Mouse (Mus musculus) heart, postnatal 10 days (tissue): ENCODE results near the gene Hoxc4. TPM values are rescaled to one million over a fixed set of nuclear protein-coding genes. Genes with fewer than 3 reads are reported as not detected.
A peak's percentile ranks its signal among the peaks of the same experiment; 100 is the strongest.

Source experiments
- DNase-seq, 2 experiments: peaks; one replicate each; pipeline ENCODE4 v3.0.0; 2021
- intact Hi-C: fragments of 180-260 bp; cut with DNase I; formaldehyde crosslinking; loops from one replicate; pipeline ENCODE4 v1.15.1; 2025
- total RNA-seq, 2 experiments: library from RNA; stranded (reverse); gene quantifications; 2 replicates each; pipeline ENCODE4 v1.2.3; 2021

Gene Hoxc4
- total RNA-seq, 2 experiments from 2014 or later, result 0.24 TPM; not detected in 1

- no peak for DNase-seq
- intact Hi-C loops, result loop anchor here (5.0 kb wide), 1 partner anchor 123 kb away; no protein-coding TSS in a partner anchor
Measured at GRCm38 (mm10) chr15:103009265-103010111, 9.2 kb upstream of the Hoxc4 start.

GRCm38 (mm10) chr15:103010112-103010846 is 8.5 kb upstream of the Hoxc4 start:
- intact Hi-C loops, result loop anchor here (5.0 kb wide), 1 partner anchor 122 kb away; no protein-coding TSS in a partner anchor
- no peak for DNase-seq

GRCm38 (mm10) chr15:103010847-103011555 is 7.7 kb upstream of the Hoxc4 start:
- intact Hi-C loops, result loop anchor here (5.0 kb wide), 1 partner anchor 121 kb away; no protein-coding TSS in a partner anchor
- no peak for DNase-seq

- intact Hi-C loops, result loop anchor here (2.0 to 5.0 kb wide), 2 partner anchors 120 to 153 kb away; no protein-coding TSS in a partner anchor
- no peak for DNase-seq
Measured at GRCm38 (mm10) chr15:103011928-103012486, 6.7 kb upstream of the Hoxc4 start.

- DNase-seq, result peak; percentile 34 to 61
- intact Hi-C loops, result loop anchor here (2.0 to 5.0 kb wide), 2 partner anchors 119 to 151 kb away; no protein-coding TSS in a partner anchor
Measured at GRCm38 (mm10) chr15:103013238-103013984, 5.3 kb upstream of the Hoxc4 start.

- intact Hi-C loops, result loop anchor here (5.0 kb wide), 1 partner anchor 118 kb away; no protein-coding TSS in a partner anchor
- no peak for DNase-seq
Measured at GRCm38 (mm10) chr15:103014166-103015008, 4.3 kb upstream of the Hoxc4 start.

- no peak for DNase-seq
- intact Hi-C loops, result no loop called here
Measured at GRCm38 (mm10) chr15:103015009-103015399, 3.7 kb upstream of the Hoxc4 start.

GRCm38 (mm10) chr15:103015406-103016166 is 3.1 kb upstream of the Hoxc4 start:
- intact Hi-C loops, result no loop called here
- no peak for DNase-seq

GRCm38 (mm10) chr15:103020899-103021418 is 2.2 kb downstream of the Hoxc4 start:
- intact Hi-C loops, result no loop called here
- DNase-seq, result no peak

- intact Hi-C loops, result no loop called here
- no peak for DNase-seq
Measured at GRCm38 (mm10) chr15:103021544-103021943, 2.8 kb downstream of the Hoxc4 start.

- DNase-seq, result no peak
- intact Hi-C loops, result no loop called here
Measured at GRCm38 (mm10) chr15:103024131-103024530, 5.4 kb downstream of the Hoxc4 start.

GRCm38 (mm10) chr15:103027266-103028235 is 8.8 kb downstream of the Hoxc4 start:
- intact Hi-C loops, result no loop called here
- no peak for DNase-seq

- intact Hi-C loops, result no loop called here
- no peak for DNase-seq
Measured at GRCm38 (mm10) chr15:103028916-103029512, 10.3 kb downstream of the Hoxc4 start.

- intact Hi-C loops, result no loop called here
- DNase-seq, result no peak
Measured at GRCm38 (mm10) chr15:103030142-103030541, 11.4 kb downstream of the Hoxc4 start.

GRCm38 (mm10) chr15:103032167-103032566 is 13.4 kb downstream of the Hoxc4 start:
- DNase-seq, result no peak
- intact Hi-C loops, result no loop called here
